Mouse (Mus musculus): ENCODE measurements around the gene Tmem116. TPM values are rescaled to one million over a fixed set of nuclear protein-coding genes. Genes with fewer than 3 reads are reported as not detected.
A peak's percentile ranks its signal among the peaks of the same experiment; 100 is the strongest.

Gene Tmem116
- polyA plus RNA-seq, 1 experiment from 2014 or later: 0.99 TPM

- H3K4me2 ChIP-seq (ENCODE audit: low read depth, severe bottlenecking): no peak overlapping the region
- no peaks in the 10 kb centered on the region for H3K36me3 ChIP-seq (ENCODE audit: control insufficient read depth, insufficient read depth, low read length)
- H3K9me3 ChIP-seq (ENCODE audit: control insufficient read depth, low read length): no peaks in the 10 kb centered on the region
- DNase-seq (ENCODE audit: low spot score) (no peak), ATAC-seq (ENCODE audit: insufficient number of reproducible peaks, low FRiP score, low TSS enrichment, low read depth) (no peak)
- no peaks in the 10 kb centered on the region for H3K27me3 ChIP-seq (ENCODE audit: control insufficient read depth, insufficient read depth, low read length)
- peaks cover 8% of the 10 kb centered on the region for H3K4me1 ChIP-seq (ENCODE audit: control insufficient read depth, insufficient read depth, low read length)
- H3K27ac ChIP-seq (replicated peaks; ENCODE audit: low read depth, low read length): no peak overlapping the region
- 95% methylated on average over 3 of the region's 3 CpGs for WGBS
- no peak overlapping the region for H3K9ac ChIP-seq (ENCODE audit: low read length)
- no peak overlapping the region for H3K4me3 ChIP-seq (ENCODE audit: low read depth, low read length)
These were observed 95.4 kb downstream of the Tmem116 start for GRCm38 (mm10) chr5:121547084-121547483.

GRCm38 (mm10) chr5:121549196-121549595 is 97.5 kb downstream of the Tmem116 start:
- Histone ChIP-seq H3K4me2 (ENCODE audit: low read depth, severe bottlenecking) (no peak overlapping the region), H3K9ac (ENCODE audit: low read length) (no peak overlapping the region), H3K4me1 (ENCODE audit: control insufficient read depth, insufficient read depth, low read length) (peaks cover 7% of the 10 kb centered on the region), H3K36me3 (ENCODE audit: control insufficient read depth, insufficient read depth, low read length) (no peaks in the 10 kb centered on the region), H3K9me3 (ENCODE audit: control insufficient read depth, low read length) (no peaks in the 10 kb centered on the region), H3K27ac (replicated peaks; ENCODE audit: low read depth, low read length) (no peak overlapping the region), H3K4me3 (ENCODE audit: low read depth, low read length) (no peak overlapping the region), H3K27me3 (ENCODE audit: control insufficient read depth, insufficient read depth, low read length) (no peaks in the 10 kb centered on the region)
- 84% methylated on average over 7 of the region's 7 CpGs for WGBS
- ATAC-seq (ENCODE audit: insufficient number of reproducible peaks, low FRiP score, low TSS enrichment, low read depth) (no peak), DNase-seq (ENCODE audit: low spot score) (no peak)

- Histone ChIP-seq H3K9me3 (ENCODE audit: control insufficient read depth, low read length) (no peaks in the 10 kb centered on the region), H3K27me3 (ENCODE audit: control insufficient read depth, insufficient read depth, low read length) (no peaks in the 10 kb centered on the region), H3K27ac (replicated peaks; ENCODE audit: low read depth, low read length) (no peak overlapping the region), H3K4me2 (ENCODE audit: low read depth, severe bottlenecking) (no peak overlapping the region), H3K9ac (ENCODE audit: low read length) (no peak overlapping the region), H3K4me1 (ENCODE audit: control insufficient read depth, insufficient read depth, low read length) (no peaks in the 10 kb centered on the region), H3K36me3 (ENCODE audit: control insufficient read depth, insufficient read depth, low read length) (no peaks in the 10 kb centered on the region), H3K4me3 (ENCODE audit: low read depth, low read length) (no peak overlapping the region)
- DNase-seq (ENCODE audit: low spot score): no peak
- 85% methylated on average over 3 of the region's 3 CpGs for WGBS
- ATAC-seq (ENCODE audit: insufficient number of reproducible peaks, low FRiP score, low TSS enrichment, low read depth): no peak
These were observed 110.7 kb downstream of the Tmem116 start for GRCm38 (mm10) chr5:121562436-121562835.

- H3K4me3 ChIP-seq (ENCODE audit: low read depth, low read length): no peak overlapping the region
- no peak overlapping the region for H3K27ac ChIP-seq (replicated peaks; ENCODE audit: low read depth, low read length)
- WGBS: 10% methylated on average over 11 of the region's 11 CpGs
- H3K4me1 ChIP-seq (ENCODE audit: control insufficient read depth, insufficient read depth, low read length): no peaks in the 10 kb centered on the region
- ATAC-seq (ENCODE audit: insufficient number of reproducible peaks, low FRiP score, low TSS enrichment, low read depth) (0 out of 2 replicates have a peak, but pooled peaks have one; percentile 15), DNase-seq (ENCODE audit: low spot score) (peak; percentile 95)
- H3K9ac ChIP-seq (ENCODE audit: low read length): peak overlapping the region; percentile 43; the same call in 1 of the 2 replicates
- H3K4me2 ChIP-seq (ENCODE audit: low read depth, severe bottlenecking): peak overlapping the region; percentile 39; the same call in 1 of the 2 replicates
- H3K9me3 ChIP-seq (ENCODE audit: control insufficient read depth, low read length): no peaks in the 10 kb centered on the region
- H3K27me3 ChIP-seq (ENCODE audit: control insufficient read depth, insufficient read depth, low read length): no peaks in the 10 kb centered on the region
- H3K36me3 ChIP-seq (ENCODE audit: control insufficient read depth, insufficient read depth, low read length): no peaks in the 10 kb centered on the region
These were observed 112.8 kb downstream of the Tmem116 start for GRCm38 (mm10) chr5:121564468-121564895.

GRCm38 (mm10) chr5:121566035-121566681 is 114.5 kb downstream of the Tmem116 start:
- 95% methylated on average over 16 of the region's 16 CpGs for WGBS
- Histone ChIP-seq H3K9ac (ENCODE audit: low read length) (no peak overlapping the region), H3K4me1 (ENCODE audit: control insufficient read depth, insufficient read depth, low read length) (no peaks in the 10 kb centered on the region), H3K27ac (replicated peaks; ENCODE audit: low read depth, low read length) (no peak overlapping the region), H3K27me3 (ENCODE audit: control insufficient read depth, insufficient read depth, low read length) (no peaks in the 10 kb centered on the region), H3K4me3 (ENCODE audit: low read depth, low read length) (no peak overlapping the region), H3K4me2 (ENCODE audit: low read depth, severe bottlenecking) (no peak overlapping the region), H3K9me3 (ENCODE audit: control insufficient read depth, low read length) (no peaks in the 10 kb centered on the region), H3K36me3 (ENCODE audit: control insufficient read depth, insufficient read depth, low read length) (peaks cover 6% of the 10 kb centered on the region)
- no peak for DNase-seq (ENCODE audit: low spot score)
- no peak for ATAC-seq (ENCODE audit: insufficient number of reproducible peaks, low FRiP score, low TSS enrichment, low read depth)

GRCm38 (mm10) chr5:121569881-121570420 is 118.3 kb downstream of the Tmem116 start:
- no peak overlapping the region for H3K9ac ChIP-seq (ENCODE audit: low read length)
- DNase-seq (ENCODE audit: low spot score) (no peak), ATAC-seq (ENCODE audit: insufficient number of reproducible peaks, low FRiP score, low TSS enrichment, low read depth) (no peak)
- no peaks in the 10 kb centered on the region for H3K27me3 ChIP-seq (ENCODE audit: control insufficient read depth, insufficient read depth, low read length)
- H3K4me3 ChIP-seq (ENCODE audit: low read depth, low read length): no peak overlapping the region
- H3K27ac ChIP-seq (replicated peaks; ENCODE audit: low read depth, low read length): no peak overlapping the region
- WGBS: 84% methylated on average over 8 of the region's 9 CpGs
- no peaks in the 10 kb centered on the region for H3K4me1 ChIP-seq (ENCODE audit: control insufficient read depth, insufficient read depth, low read length)
- no peaks in the 10 kb centered on the region for H3K9me3 ChIP-seq (ENCODE audit: control insufficient read depth, low read length)
- H3K36me3 ChIP-seq (ENCODE audit: control insufficient read depth, insufficient read depth, low read length): peaks cover 18% of the 10 kb centered on the region
- H3K4me2 ChIP-seq (ENCODE audit: low read depth, severe bottlenecking): no peak overlapping the region

GRCm38 (mm10) chr5:121570787-121571186 is 119.1 kb downstream of the Tmem116 start:
- H3K27ac ChIP-seq (replicated peaks; ENCODE audit: low read depth, low read length): no peak overlapping the region
- 85% methylated on average over 1 of the region's 1 CpGs for WGBS
- no peak for ATAC-seq (ENCODE audit: insufficient number of reproducible peaks, low FRiP score, low TSS enrichment, low read depth)

More at GRCm38 (mm10) chr5:121570787-121571186, 119.1 kb downstream of the Tmem116 start:
- DNase-seq (ENCODE audit: low spot score): no peak
- no peak overlapping the region for H3K9ac ChIP-seq (ENCODE audit: low read length)
- peaks cover 18% of the 10 kb centered on the region for H3K36me3 ChIP-seq (ENCODE audit: control insufficient read depth, insufficient read depth, low read length)
- H3K27me3 ChIP-seq (ENCODE audit: control insufficient read depth, insufficient read depth, low read length): no peaks in the 10 kb centered on the region
- H3K4me2 ChIP-seq (ENCODE audit: low read depth, severe bottlenecking): no peak overlapping the region
- no peaks in the 10 kb centered on the region for H3K9me3 ChIP-seq (ENCODE audit: control insufficient read depth, low read length)
- H3K4me1 ChIP-seq (ENCODE audit: control insufficient read depth, insufficient read depth, low read length): no peaks in the 10 kb centered on the region
- H3K4me3 ChIP-seq (ENCODE audit: low read depth, low read length): no peak overlapping the region

All from limb, embryonic 11.5 days (tissue).